Mouse (Mus musculus): ENCODE results near the gene Maea. TPM values are rescaled to one million over a fixed set of nuclear protein-coding genes. Genes with fewer than 3 reads are reported as not detected.

Gene Maea
- polyA plus RNA-seq (2014; fragmentation: Illumina TruSeq; extraction: RNeasy Lipid Tissue Mini Kit (QIAGEN cat#74804); ENCODE audit: low read depth, low replicate concordance), result 33.7 TPM

DNA sequence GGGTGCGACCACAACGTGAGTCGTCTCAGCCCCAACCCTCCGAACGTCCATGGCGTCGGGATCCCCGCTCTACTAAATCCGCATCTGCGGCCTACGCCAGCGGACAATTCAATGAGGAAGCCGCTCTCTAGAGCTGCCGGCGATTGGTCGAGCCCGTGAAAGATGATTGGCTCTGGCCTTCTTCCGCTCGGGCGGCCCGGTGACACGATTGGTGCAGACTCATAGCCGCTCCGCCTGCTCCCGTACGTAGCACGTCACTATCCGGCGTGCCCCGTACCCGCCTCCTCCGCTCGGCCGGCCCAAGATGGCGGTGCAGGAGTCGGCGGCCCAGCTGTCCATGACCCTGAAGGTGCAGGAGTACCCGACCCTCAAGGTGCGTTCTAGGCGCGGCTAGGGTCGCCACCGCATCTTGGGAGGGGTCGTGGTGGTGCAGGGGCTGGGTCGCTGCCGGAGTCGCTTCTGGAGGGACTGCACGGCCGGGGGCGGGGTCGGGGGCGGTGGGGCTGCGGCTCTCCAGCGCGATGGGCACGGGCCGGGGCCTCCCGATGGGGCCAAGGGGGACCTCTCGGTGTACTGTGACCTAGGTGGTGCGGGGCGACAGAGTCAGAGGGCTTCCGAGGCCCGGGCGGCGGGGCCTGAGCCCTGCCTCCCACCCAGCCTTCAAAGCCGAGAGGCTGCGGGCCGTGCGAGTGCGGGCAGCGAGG lies at the start of gene Maea:
Maea (plus strand) TSS at position 237 of the 704 bp plus-strand sequence.

GRCm38 (mm10) chr5:33378302-33378854 lies 43.1 kb downstream of the Maea start, which contains the start of gene Uvssa:
Uvssa (plus strand) TSS chr5:33378549.

Other genes starting within 250 kb of the Maea start
- gene Slc5a1, start 231.3 kb upstream of the Maea start, polyA plus RNA-seq (2014; fragmentation: Illumina TruSeq; extraction: RNeasy Lipid Tissue Mini Kit (QIAGEN cat#74804); ENCODE audit: low read depth, low replicate concordance), result 60.8 TPM
- gene Spon2, start 117.1 kb upstream of the Maea start, polyA plus RNA-seq (2014; fragmentation: Illumina TruSeq; extraction: RNeasy Lipid Tissue Mini Kit (QIAGEN cat#74804); ENCODE audit: low read depth, low replicate concordance), result not detected
- 31.2 TPM for gene Ctbp1, start 60.5 kb upstream of the Maea start, polyA plus RNA-seq (2014; fragmentation: Illumina TruSeq; extraction: RNeasy Lipid Tissue Mini Kit (QIAGEN cat#74804); ENCODE audit: low read depth, low replicate concordance)
- 13.1 TPM for gene Uvssa, start 43.0 kb downstream of the Maea start, polyA plus RNA-seq (2014; fragmentation: Illumina TruSeq; extraction: RNeasy Lipid Tissue Mini Kit (QIAGEN cat#74804); ENCODE audit: low read depth, low replicate concordance)
- not detected for gene Nkx1-1, start 98.5 kb downstream of the Maea start, polyA plus RNA-seq (2014; fragmentation: Illumina TruSeq; extraction: RNeasy Lipid Tissue Mini Kit (QIAGEN cat#74804); ENCODE audit: low read depth, low replicate concordance)

Data from kidney, adult 10 weeks (tissue).